Mouse (Mus musculus) left cerebral cortex, adult 2 months (tissue): ENCODE data around the gene Ryr1. TPM values are rescaled to one million over a fixed set of nuclear protein-coding genes. Genes with fewer than 3 reads are reported as not detected.
A peak's percentile ranks its signal among the peaks of the same experiment; 100 is the strongest.

Experiments
- DNase-seq, 2 experiments: peaks; one replicate each; pipeline ENCODE4 v3.0.0; 2021 to 2022; ENCODE audit warnings: low spot score in 2 of 2, mixed read lengths in 1 of 2; ENCODE audit errors: extremely low spot score in 1 of 2
- H3K27ac ChIP-seq: fragments of 200-600 bp; 2 replicates; pipeline ENCODE4 v1.8.1; 2022
- H3K4me3 ChIP-seq: fragments of 200-600 bp; 2 replicates; pipeline ENCODE4 v1.8.1; 2022
- CTCF ChIP-seq: fragments of 200-600 bp; IDR thresholded peaks from 2 replicates; pipeline ENCODE4 v1.8.1; 2022; ENCODE audit warnings: antibody characterized with exemption, mild to moderate bottlenecking, moderate library complexity
- intact Hi-C: fragments of 180-260 bp; cut with DNase I; formaldehyde crosslinking; loops from one replicate; pipeline ENCODE4 v1.15.1; 2025
- total RNA-seq, 2 experiments: library from RNA; stranded (reverse); gene quantifications; 2 replicates each; pipeline ENCODE4 v1.2.3; 2021

Gene Ryr1
- total RNA-seq, 2 experiments from 2014 or later, result 7.7 to 10.5 TPM

DNA sequence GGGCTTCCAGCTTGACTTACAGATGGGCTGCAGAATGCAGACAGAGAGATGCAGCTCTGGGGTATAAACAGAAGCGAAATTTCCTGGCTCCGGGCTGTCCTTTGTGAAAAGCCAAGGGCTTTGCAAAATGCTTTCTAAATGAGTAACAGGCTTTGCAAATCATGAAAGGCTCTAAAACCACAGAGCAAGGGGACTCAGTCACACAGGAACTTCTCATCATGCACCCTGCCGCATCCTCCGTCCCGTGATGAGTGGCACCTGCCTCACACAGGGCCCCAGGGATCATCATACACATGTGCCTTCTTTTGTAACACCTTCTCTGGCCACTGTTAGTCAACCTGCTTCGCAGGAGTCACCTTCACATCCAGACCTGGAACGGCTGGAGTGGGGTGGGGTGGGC, 99.4 kb downstream of the Ryr1 start:
- intact Hi-C loops, result no loop called here
- no peak for DNase-seq
- H3K4me3 ChIP-seq, result no peak overlapping the region
- no peak overlapping the region for H3K27ac ChIP-seq
- TF ChIP-seq CTCF, result no peak

DNA sequence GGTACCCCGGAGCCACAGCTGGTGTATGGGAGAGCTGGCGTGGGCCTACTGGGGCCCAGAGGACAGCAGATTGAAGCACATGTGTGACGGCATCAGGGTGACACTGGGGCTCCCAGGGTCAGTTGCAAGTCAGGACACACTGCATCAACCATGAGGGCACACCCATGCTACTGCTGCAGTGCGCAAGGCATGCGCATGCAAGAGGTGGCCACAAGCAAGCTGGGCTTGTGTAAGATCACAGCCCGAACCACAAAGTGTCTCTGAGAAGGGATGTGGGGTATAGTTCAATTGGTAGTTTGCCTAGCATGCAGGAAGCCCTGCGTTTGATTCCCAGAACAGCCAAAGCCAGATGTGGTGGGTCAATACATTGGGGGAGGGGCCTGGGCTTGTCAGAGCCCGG, 101.5 kb downstream of the Ryr1 start:
- Histone ChIP-seq H3K4me3 (no peak overlapping the region), H3K27ac (no peak overlapping the region)
- intact Hi-C loops, result no loop called here
- no peak for TF ChIP-seq CTCF
- no peak for DNase-seq

DNA sequence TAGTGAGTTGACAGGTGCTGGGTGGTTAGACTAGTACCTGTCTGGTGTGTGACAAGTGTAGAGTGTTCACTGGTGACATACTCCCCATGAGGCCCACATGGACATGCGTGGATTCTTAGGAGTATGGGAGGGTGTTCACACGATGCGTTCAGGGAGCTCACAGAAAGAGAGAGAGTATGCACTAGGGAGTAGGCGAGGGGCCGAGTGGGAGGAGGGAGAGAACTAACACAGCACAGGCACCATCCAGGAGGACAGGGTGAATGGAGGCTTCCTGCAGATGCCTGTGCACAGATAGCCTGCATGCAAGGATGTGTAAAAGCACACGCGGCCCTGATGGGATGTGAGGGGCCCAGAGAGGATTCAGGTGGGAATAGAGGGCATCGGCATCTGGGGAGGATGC, 102.5 kb downstream of the Ryr1 start:
- no peak overlapping the region for H3K4me3 ChIP-seq
- TF ChIP-seq CTCF, result no peak
- no peak overlapping the region for H3K27ac ChIP-seq
- intact Hi-C loops, result no loop called here
- no peak for DNase-seq

DNA sequence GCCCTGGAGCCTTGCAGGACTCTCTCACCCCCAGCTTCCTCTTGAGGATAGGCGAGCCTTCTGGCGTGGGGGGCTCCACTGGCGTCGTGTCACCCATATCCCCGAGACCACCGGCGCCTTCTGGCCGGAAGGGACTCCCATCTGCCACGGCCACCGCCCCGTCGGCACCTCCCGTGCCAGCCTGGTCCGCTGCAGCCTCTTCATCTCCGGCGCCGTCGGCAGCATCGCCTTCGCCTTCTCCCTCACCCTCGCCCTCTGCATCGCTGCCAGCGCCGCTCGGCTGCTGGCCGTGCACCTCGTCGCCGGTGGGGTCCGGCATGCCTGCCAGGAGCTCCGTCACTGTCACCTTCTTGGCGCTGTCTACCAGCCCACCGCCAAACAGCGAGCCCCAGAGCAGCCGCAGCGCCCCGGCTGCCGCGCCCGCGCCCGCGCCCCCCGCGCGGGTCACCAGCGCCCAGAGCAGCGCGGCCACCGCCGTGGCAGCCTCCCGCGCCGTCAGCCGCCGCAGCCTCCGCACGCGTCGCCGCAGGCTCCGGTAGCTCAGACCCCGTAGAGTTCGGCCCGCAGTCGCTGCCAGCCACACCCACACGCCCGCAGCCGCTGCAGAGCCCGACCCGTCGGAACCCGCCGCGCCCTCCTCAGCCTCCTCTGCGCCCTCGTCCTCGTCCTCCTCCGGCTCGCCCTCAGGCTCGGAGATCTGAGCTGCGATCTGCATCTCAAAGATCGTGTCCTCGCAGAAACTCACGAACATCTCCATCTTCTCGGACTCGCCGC, 105.3 kb downstream of the Ryr1 start:
- no peak for TF ChIP-seq CTCF
- H3K27ac ChIP-seq, result no peak overlapping the region
- DNase-seq, result no peak
- intact Hi-C loops, result no loop called here
- no peak overlapping the region for H3K4me3 ChIP-seq

DNA sequence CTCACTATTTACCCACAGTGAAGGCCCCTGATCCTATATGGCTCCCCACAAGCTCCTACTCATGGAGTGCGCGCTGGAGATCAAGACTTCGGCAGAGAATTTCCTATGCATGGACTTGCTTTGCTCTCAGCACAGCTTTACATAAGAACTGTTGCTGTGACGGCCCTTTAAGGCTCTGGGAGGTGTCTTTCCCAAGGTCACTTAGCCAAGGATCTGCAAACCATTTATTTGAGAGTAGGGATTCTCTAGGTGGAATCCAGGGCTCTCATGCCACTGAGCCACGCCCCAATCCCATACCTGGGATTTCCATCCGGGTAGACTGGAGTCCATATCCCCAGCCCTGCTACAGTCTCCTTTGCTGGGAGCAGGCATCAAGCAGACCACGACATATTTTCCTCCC, 107.8 kb downstream of the Ryr1 start:
- intact Hi-C loops, result no loop called here
- DNase-seq, result no peak
- TF ChIP-seq CTCF, result no peak

DNA sequence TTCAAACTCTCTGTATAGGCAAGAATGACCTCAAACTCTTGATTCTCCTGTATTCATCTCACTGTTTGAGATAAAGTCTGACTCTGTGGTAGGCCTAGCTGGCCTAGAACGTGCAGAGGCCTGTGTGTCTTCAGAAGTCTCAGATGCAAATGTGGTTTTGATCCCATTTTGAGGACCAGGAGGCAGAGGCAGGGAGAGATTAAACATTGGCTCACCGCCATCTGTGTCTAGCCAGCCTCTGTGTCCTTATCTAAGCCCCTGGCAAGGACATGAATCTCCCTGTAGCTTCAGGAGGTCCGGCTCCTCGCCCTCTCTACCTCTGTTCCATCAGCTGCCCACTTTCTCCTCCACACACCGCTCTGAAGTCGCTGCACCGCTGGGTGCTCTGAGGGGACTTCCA, 108.5 kb downstream of the Ryr1 start:
- Histone ChIP-seq H3K27ac (no peak overlapping the region), H3K4me3 (no peak overlapping the region)
- intact Hi-C loops, result no loop called here
- no peak for TF ChIP-seq CTCF
- no peak for DNase-seq

More for the DNA sequence above, 107.8 kb downstream of the Ryr1 start:
- no peak overlapping the region for H3K27ac ChIP-seq
- H3K4me3 ChIP-seq, result no peak overlapping the region

DNA sequence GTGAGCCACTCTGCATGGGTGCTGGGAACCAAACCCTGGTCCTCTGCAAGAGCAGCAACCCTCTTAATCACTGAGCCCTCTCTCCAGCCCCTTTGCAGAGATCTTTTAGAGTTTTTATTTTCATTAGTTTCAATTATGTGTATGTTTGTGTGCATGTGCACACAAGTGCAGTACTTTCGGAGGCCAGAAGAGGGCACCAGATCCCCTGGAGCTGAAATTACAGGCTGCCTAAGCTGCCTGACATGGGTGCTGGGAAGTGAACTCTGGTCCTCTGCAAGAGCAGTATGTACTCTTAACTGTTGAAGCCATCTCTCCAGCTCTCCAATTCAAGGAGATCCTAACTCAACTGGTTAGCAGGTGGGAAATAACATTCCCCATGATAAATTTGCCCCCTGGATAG, 110.0 kb downstream of the Ryr1 start:
- Histone ChIP-seq H3K27ac (no peak overlapping the region), H3K4me3 (no peak overlapping the region)
- DNase-seq, result no peak
- TF ChIP-seq CTCF, result peak; percentile 21
- intact Hi-C loops, result no loop called here

DNA sequence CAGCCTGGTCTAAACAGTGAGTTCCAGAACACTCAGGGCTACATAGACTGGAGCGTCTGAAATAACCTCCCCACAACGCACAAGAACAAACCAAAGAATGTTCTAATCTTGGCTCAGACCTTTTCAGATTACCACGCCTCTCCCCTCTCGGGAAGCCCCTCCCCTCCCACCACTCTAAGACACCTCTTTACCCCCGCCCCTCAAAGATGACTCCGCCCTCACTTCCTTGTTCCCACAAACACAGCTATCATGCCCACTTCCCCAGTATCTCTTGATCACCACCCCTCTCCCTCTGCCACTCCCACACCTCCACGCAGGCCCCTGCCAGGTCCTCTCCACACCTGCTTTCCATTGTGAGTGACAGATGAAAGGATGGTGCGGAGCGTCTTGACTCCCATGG, 116.3 kb downstream of the Ryr1 start:
- no peak for TF ChIP-seq CTCF
- Histone ChIP-seq H3K4me3 (no peak overlapping the region), H3K27ac (no peak overlapping the region)
- DNase-seq, result no peak
- intact Hi-C loops, result no loop called here

DNA sequence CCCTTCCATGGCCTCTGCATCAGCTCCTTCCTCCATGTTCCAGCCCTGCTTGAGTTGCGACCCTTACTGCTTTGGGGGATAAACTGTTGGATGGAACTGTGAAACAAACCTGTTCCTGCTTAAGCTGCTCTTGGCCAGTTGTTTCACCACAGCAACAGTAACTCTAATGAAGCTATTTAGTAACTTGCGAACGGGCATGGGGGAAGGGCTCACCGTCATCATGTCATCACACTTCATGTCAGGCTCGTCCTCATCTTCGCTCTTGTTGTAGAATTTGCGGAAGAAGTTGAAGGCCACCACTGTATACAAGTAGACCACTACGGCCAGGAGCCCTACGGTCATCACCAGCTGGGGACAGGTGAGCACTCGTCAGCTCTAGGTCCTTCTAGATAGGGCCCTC, 116.8 kb downstream of the Ryr1 start:
- no peak overlapping the region for H3K4me3 ChIP-seq
- no peak for TF ChIP-seq CTCF
- no peak overlapping the region for H3K27ac ChIP-seq
- intact Hi-C loops, result no loop called here
- no peak for DNase-seq

DNA sequence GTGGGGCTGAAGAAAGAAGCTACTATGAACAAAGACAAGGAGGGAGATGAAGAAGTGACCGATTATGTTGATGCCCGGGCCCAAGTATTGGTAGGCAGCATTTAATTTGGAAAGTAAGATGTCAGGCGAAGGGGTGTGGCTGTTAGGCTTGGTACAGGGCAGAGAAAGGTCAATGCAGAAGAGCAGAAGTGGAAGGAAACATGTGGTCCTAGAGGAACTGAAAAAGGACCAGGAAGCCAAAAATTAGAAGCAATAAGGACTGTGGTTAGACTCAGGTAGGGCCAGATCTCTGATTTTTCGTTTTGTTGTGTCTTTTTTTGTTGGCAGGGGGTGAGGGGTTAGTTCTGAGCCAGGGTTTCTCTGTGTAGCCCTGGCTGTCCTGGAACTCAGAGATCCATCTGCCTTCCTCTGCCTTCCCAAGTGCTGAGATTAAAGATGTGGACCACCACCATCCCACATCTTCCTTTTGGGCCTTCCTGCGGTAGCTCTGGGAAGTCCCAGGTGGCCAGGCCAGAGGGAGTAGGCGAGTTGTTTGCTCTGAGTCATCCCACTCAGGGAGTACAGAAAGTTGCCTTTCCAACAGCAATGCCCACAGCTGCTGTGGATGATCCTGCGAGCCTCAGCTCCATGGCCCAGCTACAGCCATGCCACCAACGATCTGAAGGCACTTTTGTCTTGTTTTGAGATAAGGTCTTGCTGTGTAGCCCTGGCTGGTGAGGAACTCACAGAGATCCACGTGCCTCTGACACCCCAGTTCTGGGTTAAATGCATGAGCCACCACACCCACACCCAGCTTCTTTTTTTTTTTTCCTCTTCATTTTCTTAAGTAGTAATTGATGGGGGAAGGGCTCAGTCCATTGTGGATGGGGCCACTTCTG, 117.5 kb downstream of the Ryr1 start:
- H3K27ac ChIP-seq, result no peak overlapping the region
- H3K4me3 ChIP-seq, result no peak overlapping the region
- no peak for DNase-seq
- TF ChIP-seq CTCF, result no peak
- intact Hi-C loops, result no loop called here

DNA sequence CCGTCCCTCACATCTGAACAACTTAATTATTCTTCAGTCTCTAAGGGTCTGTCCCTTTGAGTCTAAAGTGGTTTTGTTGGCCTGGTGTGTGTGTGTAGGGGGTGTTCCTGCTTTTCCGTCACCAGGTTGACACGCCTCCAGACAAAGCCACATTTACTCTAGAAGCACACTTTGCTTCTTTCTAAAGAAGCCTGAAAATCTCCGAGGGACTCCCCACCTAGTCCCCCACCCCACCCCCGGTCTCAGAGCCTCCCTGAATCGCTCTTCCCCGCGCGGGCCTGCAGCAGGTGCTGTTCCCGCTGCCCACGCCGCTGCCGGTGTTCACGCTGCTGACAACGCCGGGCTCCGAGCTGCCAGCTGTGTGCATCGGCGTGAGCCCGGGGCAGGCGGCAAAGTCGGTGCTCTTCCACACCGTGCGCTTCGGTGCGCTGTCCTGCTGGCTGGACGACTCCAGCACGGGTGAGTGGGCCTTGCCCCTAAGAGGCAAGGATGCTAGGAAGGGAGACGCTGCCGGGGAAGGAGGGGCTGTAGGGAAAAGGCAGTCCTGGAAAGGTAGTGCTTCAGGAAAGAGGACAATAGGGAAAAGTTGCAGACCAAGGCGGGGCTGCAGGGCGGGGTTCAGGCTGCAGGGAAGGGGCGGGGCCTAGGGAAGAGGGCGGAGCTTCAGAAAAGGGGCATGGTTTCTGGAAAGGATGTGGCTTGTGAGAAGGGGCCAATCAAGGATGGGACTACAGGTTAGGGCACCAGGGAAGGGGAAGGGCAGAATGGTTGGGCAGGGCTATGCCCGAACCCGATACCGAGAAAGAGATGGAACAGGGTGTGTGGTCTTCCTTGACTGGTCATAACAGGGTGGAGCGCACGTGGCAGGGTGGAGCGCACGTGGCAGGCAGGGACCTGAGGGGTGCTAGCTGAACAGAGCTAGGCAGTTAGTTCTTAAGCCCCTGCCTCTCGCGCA, 124.1 kb downstream of the Ryr1 start:
- no peak overlapping the region for H3K27ac ChIP-seq
- no peak for TF ChIP-seq CTCF
- DNase-seq, result peak; percentile 32 to 35
- peak overlapping the region; percentile 21 for H3K4me3 ChIP-seq
- intact Hi-C loops, result no loop called here
